Mouse (Mus musculus): ENCODE data around the gene Pon2. TPM values are rescaled to one million over a fixed set of nuclear protein-coding genes. Genes with fewer than 3 reads are reported as not detected.
A peak's percentile ranks its signal among the peaks of the same experiment; 100 is the strongest.
"Not testable (repeated sequence)": the region's sequence is repeated elsewhere in the genome, so short reads cannot be mapped to it uniquely, and the experiment has no call there.

The Pon2 gene
- total RNA-seq, 2 experiments from 2014 or later = 69.1 to 182 TPM

DNA sequence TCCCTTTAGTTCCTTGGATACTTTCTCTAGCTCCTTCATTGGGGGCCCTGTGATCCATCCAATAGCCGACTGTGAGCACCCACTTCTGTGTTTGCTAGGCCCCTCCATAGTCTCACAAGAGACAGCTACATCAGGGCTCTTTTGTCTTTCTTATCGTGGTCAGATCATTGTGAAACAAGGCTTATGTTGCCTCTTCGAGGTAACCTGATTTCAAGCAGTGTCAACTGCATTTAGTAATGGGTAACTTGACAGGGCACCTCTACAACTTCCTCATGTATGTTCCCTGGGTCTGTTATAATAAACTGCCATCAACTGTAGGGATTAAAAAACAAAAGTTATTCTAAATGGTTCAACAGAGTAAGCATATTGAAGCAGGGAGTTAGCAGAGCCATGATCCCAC is 63.7 kb downstream of the Pon2 start:
- no peak for ATAC-seq (replicated peaks; ENCODE audit: low FRiP score, poor library complexity, severe bottlenecking)

DNA sequence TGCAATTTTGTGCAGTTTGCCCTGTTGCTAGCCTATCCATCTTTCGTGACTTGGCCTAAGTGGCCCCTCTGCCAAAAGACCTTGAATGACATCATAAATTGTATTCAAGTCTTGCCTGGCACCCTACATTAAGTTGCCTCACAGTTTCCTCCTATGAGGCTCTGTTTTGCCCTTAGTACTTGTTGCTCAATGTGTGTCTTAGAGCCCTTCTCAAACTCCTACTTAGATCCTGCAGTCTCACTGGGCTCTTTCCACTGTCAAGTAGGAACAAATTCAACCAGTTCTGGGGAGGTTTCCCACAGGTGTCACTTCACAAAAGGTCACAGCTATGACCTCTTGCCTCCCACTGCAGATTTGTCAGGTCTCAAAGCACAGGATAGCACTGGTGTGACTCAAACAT is 64.4 kb downstream of the Pon2 start:
- ATAC-seq (replicated peaks; ENCODE audit: low FRiP score, poor library complexity, severe bottlenecking) = no peak

DNA sequence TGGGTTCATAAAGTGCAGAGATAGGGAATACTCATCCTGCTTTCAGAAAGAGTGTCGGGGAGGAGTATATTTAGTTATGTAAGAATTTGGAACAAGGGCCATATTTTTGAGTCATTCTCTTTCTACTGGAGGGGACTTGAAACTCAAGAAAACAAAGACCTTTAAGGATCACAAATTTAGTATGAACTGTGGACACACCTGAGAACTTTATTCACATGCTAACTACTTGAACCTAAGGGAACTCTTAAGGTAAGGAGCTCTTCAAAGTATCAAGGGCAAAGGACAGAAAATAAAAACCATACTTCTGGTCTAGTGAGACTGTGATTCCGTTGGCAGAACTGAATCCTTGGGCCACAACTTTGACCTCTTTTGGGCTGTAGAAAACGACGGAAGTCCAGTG is 66.2 kb downstream of the Pon2 start:
- no peak for ATAC-seq (replicated peaks; ENCODE audit: low FRiP score, poor library complexity, severe bottlenecking)

DNA sequence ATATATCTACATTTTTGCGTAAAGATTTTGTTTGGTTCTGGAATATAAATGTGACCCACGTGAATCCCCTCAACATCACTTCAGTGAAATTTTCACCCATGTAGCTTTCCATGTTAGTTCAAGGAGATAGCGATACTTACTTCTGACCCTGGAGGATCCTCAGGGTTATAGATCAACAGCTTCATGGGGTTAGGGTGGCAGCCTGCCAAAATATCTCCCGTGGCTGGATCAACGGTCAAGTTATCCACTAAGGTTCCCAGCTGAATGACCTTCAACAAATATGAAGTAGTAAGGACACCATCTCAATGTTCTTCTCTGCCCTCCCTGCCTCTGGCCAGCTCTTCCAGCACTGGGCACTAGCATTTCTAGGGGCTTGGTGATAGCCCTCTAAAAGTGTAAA is 68.0 kb downstream of the Pon2 start:
- ATAC-seq (replicated peaks; ENCODE audit: low FRiP score, poor library complexity, severe bottlenecking) = no peak

DNA sequence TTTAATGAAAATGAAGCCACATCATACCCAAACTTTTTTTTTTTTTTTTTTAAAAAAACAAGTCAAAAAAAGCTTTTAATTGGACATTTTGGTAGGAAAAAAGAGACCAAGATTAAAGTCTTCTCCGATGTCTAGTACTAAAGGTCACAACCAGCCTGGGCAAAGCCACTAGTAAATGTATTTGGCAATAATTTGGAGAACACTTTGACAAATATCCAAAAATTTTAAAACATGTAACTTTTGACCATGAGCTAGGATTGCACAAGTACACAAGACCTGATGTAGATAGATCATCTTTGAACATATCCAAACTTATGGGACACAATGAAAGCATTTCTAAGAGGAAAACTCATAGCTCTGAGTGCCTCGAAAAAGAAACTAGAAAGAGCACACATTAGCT is 74.7 kb downstream of the Pon2 start:
- ATAC-seq (replicated peaks; ENCODE audit: low FRiP score, poor library complexity, severe bottlenecking) = not testable (repeated sequence)

DNA sequence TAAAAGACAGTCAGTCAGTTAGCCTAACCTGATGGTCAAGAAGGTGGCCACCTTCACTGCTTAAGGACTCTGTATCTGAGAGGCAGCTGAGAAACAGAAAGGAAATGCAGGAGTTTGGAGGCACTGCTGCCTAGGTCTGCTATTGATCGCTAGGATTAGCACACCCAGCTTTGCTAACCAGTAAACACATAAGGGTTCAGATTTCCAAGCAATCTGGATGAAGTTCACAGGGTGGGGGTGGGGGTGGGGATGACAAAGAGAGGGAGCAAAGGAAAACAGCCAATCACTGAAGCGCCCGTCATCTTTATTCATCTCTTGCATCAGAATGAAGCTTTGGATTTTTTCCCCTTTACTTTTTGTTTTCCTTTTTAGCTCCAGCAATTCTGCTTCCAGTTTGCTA is 76.2 kb downstream of the Pon2 start:
- ATAC-seq (replicated peaks; ENCODE audit: low FRiP score, poor library complexity, severe bottlenecking) = no peak

DNA sequence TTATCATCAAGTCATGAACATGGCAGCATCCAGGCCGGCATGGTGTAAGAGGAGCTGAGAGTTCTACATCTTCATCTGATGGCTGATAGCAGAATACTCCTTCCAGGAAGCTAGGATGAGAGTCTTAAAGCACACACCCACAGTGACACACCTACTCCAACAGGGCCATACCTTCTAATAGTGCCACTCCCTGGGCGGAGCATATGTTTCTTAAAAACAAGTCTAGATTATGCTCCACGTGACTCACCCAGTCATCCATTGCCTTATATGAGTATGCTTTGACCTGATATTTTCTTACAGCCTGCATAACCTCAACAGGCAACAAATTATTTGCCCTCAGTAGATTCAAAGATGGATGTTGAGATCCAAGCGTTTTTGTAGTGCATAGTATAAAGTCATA is 80.1 kb downstream of the Pon2 start:
- peak; percentile 83 for ATAC-seq (replicated peaks; ENCODE audit: low FRiP score, poor library complexity, severe bottlenecking)

Other genes with a start within 250 kb of the Pon2 start
- gene Pon1, start 104.5 kb downstream of the Pon2 start, total RNA-seq (2015; ENCODE audit: low replicate concordance) = not detected in 2 replicates
- gene Pon1, start 104.5 kb downstream of the Pon2 start, total RNA-seq (2017; ENCODE audit: low replicate concordance) = not detected in 2 replicates
- gene Pon3, start 42.2 kb downstream of the Pon2 start, total RNA-seq (2015; ENCODE audit: low replicate concordance) = 16.3 and 28.8 TPM in 2 replicates
- gene Pon3, start 42.2 kb downstream of the Pon2 start, total RNA-seq (2017; ENCODE audit: low replicate concordance) = 3.5 and 11.7 TPM in 2 replicates
- not detected in 2 replicates for gene Asb4, start 84.9 kb upstream of the Pon2 start, total RNA-seq (2015; ENCODE audit: low replicate concordance)
- not detected in 2 replicates for gene Asb4, start 84.9 kb upstream of the Pon2 start, total RNA-seq (2017; ENCODE audit: low replicate concordance)
- gene Pdk4, start 197.9 kb upstream of the Pon2 start, total RNA-seq (2015; ENCODE audit: low replicate concordance) = 0.84 TPM in 1 of 2 replicates, not detected in the other
- gene Pdk4, start 197.9 kb upstream of the Pon2 start, total RNA-seq (2017; ENCODE audit: low replicate concordance) = not detected in 2 replicates

Data from erythroid progenitor cell, adult 5-6 weeks (primary cell).